Mouse (Mus musculus): Measurements from ENCODE around the gene Ermap.

Gene Ermap

DNA sequence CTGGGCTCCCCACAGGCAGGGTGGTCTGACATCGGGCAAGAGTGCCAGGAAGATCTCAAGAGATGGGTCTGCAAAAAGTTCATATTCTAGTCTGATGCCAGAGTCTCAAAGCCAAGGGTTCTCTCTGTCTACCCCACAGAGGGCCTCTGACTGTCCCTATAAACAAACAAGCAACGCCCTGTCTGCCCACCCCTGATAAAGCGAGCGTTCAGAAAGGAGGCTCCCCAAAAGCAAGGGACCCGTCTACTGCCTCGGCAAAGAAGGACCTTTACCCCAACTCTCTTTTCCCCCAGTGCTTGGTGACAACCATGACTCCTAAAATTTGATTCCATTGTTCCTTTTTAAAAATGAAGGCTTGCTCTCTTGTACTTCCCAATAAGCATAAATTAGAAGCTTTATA lies at the start of gene Ermap:
Ermap (minus strand) TSS at position 148 of the 400 bp plus-strand sequence.
- DNase-seq (ENCODE audit: low read depth): no peak

DNA sequence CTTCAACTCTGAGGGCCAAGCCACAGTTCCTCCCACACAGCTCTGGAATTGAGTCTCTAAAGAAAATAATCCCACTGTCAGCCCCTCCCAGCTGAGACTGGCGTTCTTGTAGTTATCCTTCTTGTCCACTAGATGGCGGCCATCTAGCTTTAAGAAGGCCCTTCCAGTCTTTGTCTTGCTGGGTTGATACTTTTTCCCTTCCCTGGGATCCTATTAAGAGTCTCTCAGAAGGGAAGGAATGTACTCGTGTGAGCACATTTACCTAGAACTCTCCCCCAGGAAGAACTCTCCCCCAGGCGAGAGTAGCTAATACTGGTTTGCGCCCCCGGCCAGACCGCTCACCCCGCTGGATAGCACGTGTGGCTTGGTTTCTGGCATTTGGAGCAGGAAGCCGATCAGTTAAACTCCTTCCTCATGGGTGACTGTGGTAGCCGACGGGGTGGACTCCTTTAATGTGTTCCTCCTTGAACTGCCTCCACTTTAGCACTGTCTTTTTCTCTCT lies 49.4 kb upstream of the Ermap start:
- peak; percentile 81 for DNase-seq (ENCODE audit: low read depth)

DNA sequence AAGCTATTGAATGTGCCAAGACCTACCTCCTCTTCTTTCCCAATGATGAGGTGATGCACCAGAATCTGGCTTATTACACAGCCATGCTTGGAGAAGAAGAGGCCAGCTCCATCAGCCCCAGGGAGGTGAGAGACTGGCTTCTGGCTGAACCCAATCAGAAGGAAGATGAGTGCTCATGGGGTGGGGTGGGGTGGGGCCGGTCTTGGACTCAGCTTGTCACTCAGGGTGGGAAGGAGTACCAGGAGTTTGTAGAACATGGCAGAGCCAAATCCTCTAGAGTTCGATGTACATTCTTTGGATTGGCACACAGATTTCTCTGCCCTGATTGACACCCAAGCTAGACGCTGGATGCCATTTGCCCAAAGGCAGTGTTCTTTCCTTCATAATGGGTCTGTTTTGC lies 48.9 kb upstream of the Ermap start:
- DNase-seq (ENCODE audit: low read depth): no peak

DNA sequence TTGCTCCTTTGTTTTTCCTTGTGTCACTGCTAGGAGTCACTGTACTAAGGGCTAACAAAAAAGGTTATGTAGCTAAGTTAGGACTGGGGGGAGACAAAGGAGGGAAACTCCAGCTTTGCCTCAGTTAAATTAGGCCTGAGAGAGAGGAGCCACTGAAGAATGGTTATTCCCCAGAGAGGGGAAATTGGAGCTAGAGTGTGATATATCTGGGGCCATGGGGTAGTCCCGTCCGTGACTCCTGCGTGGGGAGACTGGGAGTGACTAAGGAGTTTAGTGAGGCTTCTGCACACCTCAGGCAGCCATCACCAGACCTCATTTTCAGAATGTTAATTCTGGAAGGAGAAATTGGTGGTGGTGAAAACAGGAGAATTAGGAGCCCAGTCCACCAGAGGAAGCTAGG lies 44.5 kb upstream of the Ermap start:
- DNase-seq (ENCODE audit: low read depth): no peak

DNA sequence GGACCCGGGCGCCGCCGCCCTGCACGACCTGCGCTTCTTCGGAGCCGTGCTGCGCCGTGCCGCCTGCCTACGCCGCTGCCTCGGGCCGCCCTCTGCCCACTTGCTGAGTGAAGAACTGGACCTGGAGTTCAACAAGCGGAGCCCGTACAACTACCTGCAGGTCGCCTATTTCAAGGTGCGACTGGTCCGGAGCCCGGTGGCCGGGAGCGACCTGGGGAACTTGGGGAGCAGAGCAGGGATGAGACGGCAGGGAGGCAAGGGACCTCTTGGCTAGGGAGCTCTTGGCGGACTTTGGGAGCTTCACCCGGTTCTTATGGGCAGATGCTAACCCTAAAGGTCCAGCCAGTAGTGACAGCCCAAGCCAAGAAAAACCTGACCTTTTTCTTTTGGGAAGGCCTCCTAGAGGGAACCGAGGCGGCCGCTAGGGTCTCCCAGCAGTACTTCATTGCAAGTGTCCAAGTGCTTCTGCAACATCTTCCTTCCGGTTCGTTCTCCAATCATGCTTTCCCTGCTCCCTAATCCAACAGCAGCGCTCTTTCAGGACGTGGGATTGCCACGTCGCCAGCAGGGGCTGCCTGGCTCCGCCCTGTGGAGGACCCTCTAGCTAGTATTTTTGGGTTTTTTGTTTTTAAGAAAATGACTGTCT lies 43.6 kb upstream of the Ermap start:
- DNase-seq (ENCODE audit: low read depth): no peak

DNA sequence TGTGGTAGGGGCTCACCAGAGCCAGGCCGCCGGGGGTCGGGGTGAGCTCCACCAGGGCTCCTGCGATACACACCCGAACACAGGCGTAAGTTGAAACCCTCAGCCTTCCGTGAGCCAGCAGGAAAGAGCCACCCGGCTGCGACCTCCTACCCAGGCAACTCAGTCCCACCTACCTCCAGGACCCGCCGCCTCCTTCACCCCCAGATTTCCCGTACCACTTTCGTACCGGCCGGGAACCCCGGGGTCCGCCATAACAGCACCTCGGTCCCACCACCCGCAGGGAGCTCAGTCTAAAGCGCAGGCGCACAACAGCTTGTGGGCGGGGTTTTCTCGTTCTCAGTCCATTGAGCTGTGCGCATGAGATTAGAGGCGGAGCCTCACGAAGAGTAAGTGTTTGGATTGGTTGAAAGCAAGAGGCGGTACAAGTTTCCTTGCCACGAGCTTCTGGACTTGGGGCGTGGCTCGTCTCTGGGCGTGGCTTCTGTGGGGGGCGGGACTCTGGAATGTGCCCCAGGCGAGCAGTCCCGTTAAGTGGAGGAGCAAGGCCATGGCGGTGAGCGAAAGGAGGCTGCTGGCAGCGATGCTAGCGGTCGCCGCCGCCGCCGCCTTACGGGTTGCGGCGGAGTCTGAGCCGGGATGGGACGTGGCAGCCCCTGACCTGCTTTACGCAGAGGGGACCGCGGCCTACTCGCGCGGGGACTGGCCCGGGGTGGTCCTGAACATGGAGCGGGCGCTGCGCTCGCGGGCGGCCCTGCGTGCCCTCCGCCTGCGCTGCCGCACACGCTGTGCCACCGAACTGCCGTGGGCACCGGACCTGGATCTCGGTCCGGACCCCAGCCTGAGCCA lies 42.8 kb upstream of the Ermap start, which contains the start of the genes AU022252 and P3h1:
AU022252 (minus strand) TSS at position 303 of the 846 bp plus-strand sequence.
P3h1 (plus strand) TSS at position 506 of the 846 bp plus-strand sequence.
- peak; percentile 91 for DNase-seq (ENCODE audit: low read depth)

DNA sequence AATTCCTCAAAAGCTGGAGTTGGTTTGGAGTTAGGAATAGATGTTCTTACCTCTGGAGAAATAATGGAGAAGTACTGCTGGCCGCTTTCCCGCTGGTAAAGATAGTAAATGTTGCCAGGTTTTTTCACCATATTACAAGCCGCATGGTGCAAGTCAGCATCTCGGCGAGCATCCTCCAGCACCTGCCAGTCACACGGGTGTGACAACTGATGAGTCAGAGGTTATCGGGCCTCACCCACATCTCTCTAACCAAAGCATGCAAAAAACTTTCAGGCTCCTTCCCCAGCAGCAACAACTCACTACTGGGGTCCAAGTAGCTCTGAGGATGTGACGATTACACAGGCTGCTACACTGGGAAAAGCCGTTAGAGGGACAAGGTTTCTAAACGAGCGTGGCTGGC lies 36.9 kb upstream of the Ermap start:
- no peak for DNase-seq (ENCODE audit: low read depth)

DNA sequence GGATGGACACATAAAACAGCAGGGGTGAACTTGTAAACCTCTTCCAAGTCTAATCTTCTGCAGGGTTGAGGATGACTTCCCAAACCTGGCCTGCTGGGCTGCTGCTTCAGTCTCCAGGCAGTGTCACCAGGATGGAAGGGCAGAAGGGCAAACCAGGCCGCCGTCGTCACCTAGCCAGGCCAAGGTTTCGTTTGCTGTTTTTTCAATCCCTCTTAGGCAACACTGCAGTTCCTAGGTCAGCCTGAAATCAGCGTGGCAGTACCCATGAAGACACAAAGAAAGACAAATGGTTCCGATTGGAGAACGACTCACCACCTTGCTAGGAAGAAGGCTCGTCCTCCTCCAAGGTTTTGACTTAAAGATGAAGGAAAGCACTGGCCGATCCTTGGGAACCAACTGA lies 35.9 kb upstream of the Ermap start:
- DNase-seq (ENCODE audit: low read depth): no peak

DNA sequence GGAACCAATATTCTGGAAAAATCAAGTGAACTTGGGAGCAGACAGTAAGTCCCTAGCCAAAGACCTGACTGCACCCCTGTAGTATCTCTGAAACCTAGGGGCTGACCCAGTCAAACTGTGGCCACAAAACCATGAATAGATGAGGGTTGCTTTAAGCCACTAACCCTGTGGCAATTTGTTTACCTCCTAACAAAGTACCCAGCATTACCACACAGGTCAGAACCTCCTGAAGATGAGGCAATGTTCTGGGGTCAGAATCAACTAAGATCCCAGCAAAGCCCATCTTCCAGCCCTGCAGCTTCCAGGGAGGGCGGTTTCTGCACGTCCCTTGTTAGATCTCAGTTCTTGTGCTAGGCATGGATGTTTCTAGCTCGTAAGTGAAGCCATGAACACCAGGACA lies 34.7 kb upstream of the Ermap start:
- no peak for DNase-seq (ENCODE audit: low read depth)

DNA sequence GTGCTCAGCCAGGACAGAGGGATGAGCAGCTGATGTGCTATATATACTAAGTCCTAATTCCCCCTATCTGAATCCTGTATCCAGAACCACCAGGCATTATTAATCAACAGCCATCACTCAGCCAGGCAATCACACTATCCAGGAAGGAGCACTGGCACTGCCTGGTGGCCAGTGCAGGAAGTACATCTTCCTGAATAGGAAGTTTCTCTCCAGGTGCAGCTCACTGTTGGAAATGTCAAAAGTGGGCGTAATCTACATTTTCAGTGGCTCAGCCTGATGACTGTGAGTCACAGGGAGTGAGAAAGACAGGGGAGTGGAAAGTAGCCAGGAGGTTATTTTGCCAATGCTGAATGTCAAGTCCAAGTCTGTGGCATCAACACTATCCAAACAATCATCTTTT lies 33.9 kb upstream of the Ermap start:
- no peak for DNase-seq (ENCODE audit: low read depth)

DNA sequence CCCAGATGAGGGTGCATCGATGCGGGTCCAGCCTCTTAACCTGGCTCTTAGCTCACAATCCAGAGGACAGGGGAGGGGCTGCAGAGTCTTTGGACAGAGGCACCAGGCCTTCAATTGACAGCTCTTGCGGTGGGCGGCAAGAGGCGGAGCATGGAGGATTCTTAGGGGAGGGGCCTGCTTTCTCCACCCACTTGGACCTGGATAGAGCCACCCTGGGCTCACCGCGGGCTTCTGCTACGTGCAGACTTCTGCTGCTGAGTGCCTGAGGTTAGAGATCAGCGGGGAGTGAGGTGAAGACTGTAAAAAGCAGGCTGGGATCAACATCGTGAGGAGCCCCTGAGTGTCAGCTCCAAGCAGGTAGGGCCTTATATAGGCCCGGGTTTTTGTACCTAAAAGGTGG lies 28.4 kb upstream of the Ermap start, which contains the start of gene Tmem269:
Tmem269 (minus strand) TSS at position 49 of the 400 bp plus-strand sequence.
- DNase-seq (ENCODE audit: low read depth): no peak

DNA sequence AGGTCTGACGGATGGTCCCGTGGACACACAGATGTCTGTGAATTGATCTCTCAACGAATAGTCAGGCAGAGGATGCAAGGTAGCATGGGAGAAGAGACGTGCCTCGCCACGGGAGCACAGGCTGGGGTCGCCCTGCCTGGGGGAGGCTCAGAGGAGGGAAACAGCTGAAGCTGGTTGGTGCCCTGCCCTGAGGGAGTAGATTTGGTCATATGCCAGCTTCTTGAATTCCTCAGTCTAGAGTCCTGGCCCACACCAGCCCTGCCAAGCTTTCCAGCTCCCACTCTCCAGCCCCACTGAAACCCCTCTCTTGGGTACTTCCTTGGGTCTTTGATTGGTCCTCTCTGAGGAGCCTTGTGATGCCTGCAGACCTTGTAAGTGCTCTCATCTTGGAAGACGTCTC lies 26.9 kb upstream of the Ermap start:
- DNase-seq (ENCODE audit: low read depth): no peak

DNA sequence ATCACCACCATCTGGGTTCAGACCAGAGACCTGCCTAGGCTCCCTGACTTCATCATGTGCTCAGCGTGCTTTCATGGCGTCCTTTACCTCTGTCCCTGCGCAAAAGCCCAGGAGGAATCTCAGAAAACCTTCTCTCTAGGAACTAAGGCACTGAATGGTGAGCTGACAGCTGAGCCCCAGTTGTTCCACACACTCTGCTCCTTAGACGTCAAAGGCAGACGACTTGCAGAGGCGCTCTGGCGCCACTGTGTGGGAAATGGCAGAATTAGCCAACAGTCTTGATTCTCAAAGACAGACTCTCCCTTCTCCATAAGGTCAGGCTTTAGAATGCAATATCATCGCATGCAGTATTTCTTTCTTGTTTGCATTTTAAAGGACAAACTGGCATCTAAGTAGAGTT lies 14.9 kb upstream of the Ermap start:
- peak; percentile 36 for DNase-seq (ENCODE audit: low read depth)

DNA sequence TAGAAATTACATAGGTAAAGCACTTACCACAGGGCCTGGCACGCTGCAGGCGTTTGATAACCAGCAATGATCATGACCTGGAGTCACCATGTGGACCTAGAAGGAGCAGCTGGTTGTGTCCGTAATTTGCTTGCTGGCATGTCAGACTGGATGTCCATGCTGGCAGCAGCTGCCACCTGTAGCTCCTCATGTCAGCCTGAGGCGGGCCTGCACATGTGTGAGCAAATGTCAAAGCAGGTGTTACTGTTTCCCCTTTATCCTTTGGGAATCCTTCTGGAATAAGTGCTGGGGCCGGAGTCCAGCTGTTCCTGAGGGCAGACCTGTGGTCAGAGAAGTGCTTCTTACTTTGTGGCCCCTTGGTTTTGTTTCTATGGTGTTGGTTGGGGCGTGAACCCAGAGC lies 8.3 kb upstream of the Ermap start:
- no peak for DNase-seq (ENCODE audit: low read depth)

DNA sequence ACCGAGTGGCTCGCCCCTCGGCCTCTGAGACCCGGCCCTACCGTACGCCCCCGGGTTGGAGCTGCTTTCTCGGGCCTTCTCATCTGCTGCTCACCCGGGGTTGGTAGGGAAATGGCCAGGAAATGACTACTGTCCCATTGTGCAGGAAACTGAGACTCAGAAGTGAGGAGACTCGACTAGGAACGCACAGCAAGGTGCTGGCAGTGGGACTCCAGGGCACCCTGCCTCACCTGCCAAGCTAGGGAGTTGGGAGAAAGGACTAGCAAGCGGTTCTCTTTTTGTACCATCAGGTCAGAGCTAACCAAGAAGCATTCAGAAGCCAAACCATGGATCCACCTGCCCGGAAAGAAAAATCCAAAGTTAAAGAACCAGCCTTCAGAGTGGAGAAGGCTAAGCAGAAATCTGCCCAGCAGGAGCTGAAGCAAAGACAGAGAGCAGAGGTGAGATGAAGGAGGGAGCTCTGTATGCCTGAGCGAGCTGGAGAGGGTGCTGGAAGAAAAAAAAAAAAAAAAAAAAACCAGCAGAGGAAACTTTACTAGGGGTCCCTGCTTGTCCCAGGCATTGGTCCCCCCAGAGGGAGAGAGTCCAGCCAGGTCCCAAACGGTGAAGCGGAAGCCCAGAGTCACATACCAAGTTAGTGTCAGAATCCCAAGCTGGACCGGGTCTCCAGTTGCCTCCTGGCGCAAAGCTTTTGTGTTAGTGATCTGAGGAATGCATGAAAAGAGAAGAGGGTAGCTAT lies 5.9 kb upstream of the Ermap start:
- no peak for DNase-seq (ENCODE audit: low read depth)

DNA sequence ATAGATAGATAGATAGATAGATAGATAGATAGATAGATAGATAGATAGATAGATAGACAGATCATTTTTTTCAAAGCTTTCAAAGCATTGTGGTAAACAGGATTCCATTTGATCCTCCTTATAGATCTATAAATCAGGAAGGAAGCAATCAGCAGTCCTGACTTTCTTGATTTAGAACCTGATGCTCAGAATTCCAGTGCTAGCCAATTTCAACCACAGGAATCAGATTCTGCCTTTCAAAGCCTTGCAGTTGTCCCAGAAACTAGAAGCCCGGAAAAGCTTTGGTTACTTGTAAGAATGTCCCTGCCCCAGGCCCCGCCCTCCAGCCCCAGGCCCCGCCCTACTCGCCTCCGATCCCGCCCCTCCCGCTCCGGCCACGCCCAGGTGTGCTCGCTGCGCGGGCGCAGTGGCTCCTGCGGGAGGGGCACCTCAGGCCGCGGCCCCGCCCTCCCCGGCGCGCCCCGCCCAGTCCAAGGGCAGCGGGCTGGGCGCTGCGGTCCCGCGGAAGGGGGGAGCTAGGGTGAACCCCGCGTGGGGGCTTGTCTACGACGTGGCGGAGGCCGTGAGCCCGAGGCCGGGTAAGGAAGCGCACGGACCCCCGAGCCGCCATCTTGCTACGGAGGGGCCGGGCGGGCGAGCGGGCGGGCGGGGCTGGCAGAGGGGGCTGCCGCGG lies 5.2 kb upstream of the Ermap start, which contains the start of gene Svbp:
Svbp (plus strand) TSS at position 398 of the 673 bp plus-strand sequence.
- DNase-seq (ENCODE audit: low read depth): peak; percentile 59

DNA sequence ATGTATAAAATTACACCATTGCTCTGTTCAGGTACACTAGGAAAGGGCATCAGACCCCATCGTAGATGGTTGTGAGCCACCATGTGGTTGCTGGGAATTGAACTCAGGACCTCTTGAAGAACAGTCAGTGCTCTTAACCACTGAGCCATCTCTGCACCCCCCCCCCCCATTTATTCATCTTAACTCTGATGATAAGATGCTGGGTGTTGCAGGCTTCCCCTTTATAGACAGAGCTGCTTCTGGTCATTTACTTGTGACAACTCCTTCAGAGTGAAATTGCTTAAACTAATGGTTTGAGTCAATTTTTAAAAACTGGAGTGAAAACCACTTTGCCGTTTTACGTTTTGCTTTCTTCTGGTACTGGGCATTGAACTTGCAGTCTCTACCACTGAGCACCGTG lies 2.9 kb upstream of the Ermap start:
- no peak for DNase-seq (ENCODE audit: low read depth)

DNA sequence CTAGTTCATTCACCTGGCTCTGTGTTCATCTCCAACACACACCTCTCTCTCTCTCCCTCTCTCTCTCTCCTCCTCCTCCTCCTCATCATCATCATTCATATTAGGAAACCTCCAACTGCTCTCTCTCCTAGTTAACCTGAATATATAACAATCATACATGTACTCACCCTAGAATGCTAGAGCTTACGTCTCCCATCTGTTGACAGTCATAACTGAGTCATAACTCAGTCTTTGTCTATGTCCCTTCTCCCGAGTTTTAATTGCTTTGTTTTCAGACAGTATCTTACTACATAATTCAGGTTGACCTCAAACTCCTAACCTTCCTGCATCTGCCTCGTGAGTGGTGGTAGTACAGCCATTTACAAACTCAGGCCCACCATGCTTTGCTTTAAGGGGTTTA lies 1.5 kb upstream of the Ermap start:
- DNase-seq (ENCODE audit: low read depth): no peak

DNA sequence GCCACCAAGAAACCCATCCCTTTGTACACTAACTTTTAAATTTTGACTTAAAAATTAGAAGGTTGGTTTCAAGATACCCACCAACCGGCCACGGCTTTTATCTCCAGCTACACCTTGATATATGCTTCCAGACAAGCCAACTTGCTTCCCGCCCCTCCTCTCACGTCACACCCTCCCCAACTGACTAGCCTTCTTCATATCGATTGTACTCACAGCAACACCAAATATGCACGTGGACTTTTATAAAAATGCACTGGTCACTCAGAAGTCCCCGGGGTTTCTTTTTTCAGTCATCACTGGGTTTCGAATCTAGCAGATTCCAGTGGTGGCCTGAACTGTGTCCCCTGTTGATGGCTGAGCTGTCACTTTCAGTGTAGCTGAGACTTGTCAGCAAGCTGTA lies 807 bp upstream of the Ermap start:
- DNase-seq (ENCODE audit: low read depth): no peak

DNA sequence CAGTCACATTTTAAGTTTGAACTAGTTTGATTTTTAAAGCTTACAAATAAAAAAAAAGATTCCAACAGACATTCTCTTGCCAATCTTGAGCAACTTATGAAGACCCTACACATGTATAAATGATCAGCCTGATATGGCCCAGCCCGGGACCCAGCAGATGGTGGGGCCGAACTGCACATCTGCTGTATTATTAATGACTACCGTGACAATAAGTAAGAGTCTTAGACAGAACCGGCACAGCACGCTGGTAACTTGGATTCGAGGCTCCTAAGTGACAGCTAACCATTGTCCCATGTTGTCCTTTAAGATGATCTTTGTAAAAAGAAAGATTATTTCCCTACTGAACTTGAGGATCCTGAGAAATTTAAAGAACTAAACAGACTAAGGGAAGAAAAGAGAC lies 419 bp downstream of the Ermap start:
- no peak for DNase-seq (ENCODE audit: low read depth)

DNA sequence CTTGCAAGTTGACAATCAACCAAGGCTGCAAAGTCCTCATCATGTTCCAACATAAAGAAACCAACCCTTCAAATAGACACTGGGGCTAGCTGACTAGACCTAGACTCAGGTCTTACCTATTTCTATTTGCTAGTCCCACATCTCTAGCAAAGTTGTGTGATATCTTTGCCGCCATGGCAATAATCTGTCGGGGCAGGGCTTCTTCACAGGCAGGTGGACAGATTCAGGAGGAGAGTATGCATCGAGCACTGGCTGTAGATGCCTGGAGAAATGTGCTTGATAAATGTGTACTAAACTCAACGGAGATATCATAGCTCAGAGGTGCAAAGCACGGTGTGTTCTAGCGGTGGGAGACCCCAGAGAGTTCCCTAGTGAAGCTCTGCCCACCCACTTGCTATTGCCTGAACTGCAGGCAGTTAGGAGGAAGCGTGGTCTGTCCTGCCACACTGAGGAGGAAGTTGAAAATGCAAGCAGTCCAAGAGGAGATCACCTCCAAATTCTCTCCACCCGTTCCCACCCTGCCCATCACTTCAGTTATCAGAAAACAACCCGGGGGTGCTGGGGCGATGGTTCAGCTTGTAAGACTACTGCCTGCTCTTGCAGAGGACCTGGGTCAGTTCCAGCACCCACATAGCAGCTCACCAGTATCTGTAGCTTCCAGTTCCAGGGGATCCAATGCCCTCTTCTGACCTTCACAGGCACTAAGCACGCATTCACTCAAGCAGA lies 1.6 kb downstream of the Ermap start:
- no peak for DNase-seq (ENCODE audit: low read depth)
